Mouse (Mus musculus) right cerebral cortex, postnatal 10 days (tissue): Measurements from ENCODE around the gene Spdya.
A peak's percentile ranks its signal among the peaks of the same experiment; 100 is the strongest.
"Not testable (repeated sequence)": the region's sequence is repeated elsewhere in the genome, so short reads cannot be mapped to it uniquely, and the experiment has no call there.

ENCODE experiments used
- DNase-seq, 2 experiments: peaks; one replicate each; pipeline ENCODE4 v3.0.0; 2021; ENCODE audit warnings: low spot score in 2 of 2

The Spdya gene

GRCm38 (mm10) chr17:71551757-71552451, at the start of gene Spdya:
TSS of gene Spdya (plus strand) at chr17:71552061.
- peak; percentile 88 to 89 for DNase-seq

GRCm38 (mm10) chr17:71506832-71507231, 45.0 kb upstream of the Spdya start:
- no peak for DNase-seq

GRCm38 (mm10) chr17:71510297-71510696, 41.6 kb upstream of the Spdya start:
- no peak for DNase-seq

GRCm38 (mm10) chr17:71526302-71526708, 25.6 kb upstream of the Spdya start:
- DNase-seq = no peak

GRCm38 (mm10) chr17:71526711-71527564, 24.9 kb upstream of the Spdya start, which contains the start of gene Ndc80:
TSS of gene Ndc80 (minus strand) at chr17:71526857.
- DNase-seq = peak; percentile 93 to 96

- DNase-seq = no peak
Observed at GRCm38 (mm10) chr17:71528042-71528441, 23.8 kb upstream of the Spdya start.

- DNase-seq = not testable (repeated sequence)
Observed at GRCm38 (mm10) chr17:71535595-71535994, 16.3 kb upstream of the Spdya start.

- DNase-seq = no peak
Observed at GRCm38 (mm10) chr17:71537164-71537563, 14.7 kb upstream of the Spdya start.

- DNase-seq = no peak
Observed at GRCm38 (mm10) chr17:71548586-71548985, 3.3 kb upstream of the Spdya start.

- DNase-seq = no peak
Observed at GRCm38 (mm10) chr17:71551350-71551749, 511 bp upstream of the Spdya start.

GRCm38 (mm10) chr17:71552901-71553300, 1.0 kb downstream of the Spdya start:
- no peak for DNase-seq

GRCm38 (mm10) chr17:71561631-71562030, 9.8 kb downstream of the Spdya start:
- peak in 1 of 2 experiments; percentile 46 for DNase-seq

GRCm38 (mm10) chr17:71579176-71579705, 27.4 kb downstream of the Spdya start:
- DNase-seq = no peak

- no peak for DNase-seq
Observed at GRCm38 (mm10) chr17:71597881-71598658, 46.2 kb downstream of the Spdya start.

- DNase-seq = peak; percentile 96
Observed at GRCm38 (mm10) chr17:71598659-71599554, 47.0 kb downstream of the Spdya start.

- DNase-seq = peak; percentile 98
Observed at GRCm38 (mm10) chr17:71615638-71616318, 63.9 kb downstream of the Spdya start, which contains the start of gene Wdr43. TSS of gene Wdr43 (plus strand) at chr17:71615895.

- DNase-seq = peak; percentile 32 to 41
Observed at GRCm38 (mm10) chr17:71616319-71617032, 64.6 kb downstream of the Spdya start.

GRCm38 (mm10) chr17:71617033-71617362, 65.1 kb downstream of the Spdya start:
- no peak for DNase-seq

- no peak for DNase-seq
Observed at GRCm38 (mm10) chr17:71617974-71618373, 66.1 kb downstream of the Spdya start.
